8 mouse cellular contexts compared by ENCODE assay signal in the genomic region with DNA sequence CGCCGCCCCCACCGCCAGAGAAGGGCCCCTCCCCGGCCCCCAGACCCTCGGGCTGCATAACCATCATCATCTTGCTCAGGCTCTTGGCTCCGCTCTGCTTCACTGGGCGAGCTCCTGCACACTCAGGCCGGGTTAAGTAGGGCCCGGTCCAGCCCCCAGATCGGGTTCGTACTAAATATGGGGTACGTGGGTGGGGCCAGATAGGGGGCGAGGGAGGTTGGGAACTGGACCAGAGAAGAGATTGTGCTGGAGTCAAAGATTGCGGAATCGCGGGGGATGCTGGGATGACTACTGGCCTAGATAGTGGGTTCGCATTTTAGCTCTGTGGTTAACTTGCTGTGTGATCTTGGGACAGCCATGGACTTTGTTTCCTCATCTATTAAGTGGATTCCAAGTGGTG. TPM values are rescaled to one million over a fixed set of nuclear protein-coding genes. Genes with fewer than 3 reads are reported as not detected.
DNase-seq lines count a peak whose midpoint lies in the region; ATAC-seq and TF ChIP-seq lines count a peak whose summit lies in the region.

A gene (minus strand): TSS at position 125 of the 400 bp plus-strand sequence.

- peak within 1 kb of the TSS; percentile 100 for H3K4me3 ChIP-seq in intestine, embryonic 16.5 days (ENCODE audit: low read length)
- peak within 1 kb of the TSS; percentile 81 for H3K4me3 ChIP-seq in lung, adult 2 months (replicated peaks; ENCODE audit: extremely low read depth, low read depth, low read length)

- H3K27ac ChIP-seq in intestine, embryonic 16.5 days (ENCODE audit: low read length) = peak within 1 kb of the TSS; percentile 35

- H3K9me3 ChIP-seq in intestine, embryonic 16.5 days (ENCODE audit: control insufficient read depth, low read length) = no peaks in the 10 kb centered on the region

- TF ChIP-seq CTCF in lung, adult 2 months (IDR thresholded peaks at IDR 0.05; ENCODE audit: insufficient read depth, low read length) = no peak

- no peak for TF ChIP-seq POLR2A in lung, adult 2 months (IDR thresholded peaks at IDR 0.05; ENCODE audit: borderline replicate concordance, extremely low read depth, low read depth, low read length)

- H3K36me3 ChIP-seq in intestine, embryonic 16.5 days (ENCODE audit: control insufficient read depth, insufficient read depth, low read length) = no peaks in the 10 kb centered on the region

- peaks cover 8% of the 10 kb centered on the region for H3K4me1 ChIP-seq in intestine, embryonic 16.5 days (ENCODE audit: control insufficient read depth, insufficient read depth, low read length)
- H3K4me1 ChIP-seq in lung, adult 2 months (ENCODE audit: control insufficient read depth, insufficient read depth, low read length) = peaks cover 5% of the 10 kb centered on the region; the same call in 1 of the 2 replicates

- H3K4me2 ChIP-seq in intestine, embryonic 16.5 days (ENCODE audit: low read depth, low read length) = peak within 1 kb of the TSS; percentile 92

- peak; percentile 8 to 59 for DNase-seq in urinary bladder, adult 18-20 months (ENCODE audit: low spot score in 2 of 2)
- DNase-seq in urinary bladder, postnatal 10 days (ENCODE audit: low spot score) = no peak
- peak in 1 of 2 experiments; percentile 41 for DNase-seq in gastrocnemius, postnatal 4 days (ENCODE audit: low spot score in 2 of 2)
- peak; percentile 8 for DNase-seq in lung, adult 2 months
- peak; percentile 93 for DNase-seq in skeletal muscle tissue, adult 2 months (ENCODE audit: low read depth, low spot score)
- no peak for DNase-seq in retina, postnatal 1 day
- DNase-seq in adrenal gland, postnatal 36 days = no peak

- peak; percentile 29 for ATAC-seq in intestine, embryonic 16.5 days

- peak within 1 kb of the TSS; percentile 91 for H3K9ac ChIP-seq in intestine, embryonic 16.5 days (ENCODE audit: low read depth, low read length)

- peaks cover 2% of the 10 kb centered on the region; the same call in 1 of the 2 replicates for H3K27me3 ChIP-seq in intestine, embryonic 16.5 days (replicated peaks; ENCODE audit: control insufficient read depth, insufficient read depth, low read length)

- WGBS in intestine, embryonic 16.5 days = 2% methylated on average over 17 of the region's 17 CpGs
- 8% methylated on average over 17 of the region's 17 CpGs for WGBS in lung, adult 2 months

RNA-seq across cellular contexts. Expression of the gene that starts here (rescaled TPM):
- total RNA-seq in gastrocnemius, postnatal 4 days (2021) = 1,000 to 10,000 TPM; 1,624 to 1,725 TPM
- polyA plus RNA-seq in intestine, embryonic 16.5 days (2015; fragmentation: Nextera tagmentation; extraction: Ambion mirVana) = 1.1 and 1.3 TPM in 2 replicates
- 0.44 and 22.2 TPM in 2 replicates for polyA plus RNA-seq in lung, adult 2 months (2012; rRNA removed)
- under 1 TPM; 0.53 to 0.66 TPM for total RNA-seq in adrenal gland, postnatal 36 days (2021)

Comparison
In these comparisons a context has a peak if more than half of its experiments do, and no peak if none do; other contexts are left out.
1. RNA of the gene that starts here (total RNA-seq): 1,624 to 1,725 TPM in gastrocnemius, postnatal 4 days; 0.53 to 0.66 TPM in adrenal gland, postnatal 36 days; every median in the first group is over 100 times any median in the second.
2. DNase-seq: peak in urinary bladder, adult 18-20 months (2 of 2), lung, adult 2 months (single experiment) and skeletal muscle tissue, adult 2 months (single experiment); none in urinary bladder, postnatal 10 days (single experiment), retina, postnatal 1 day (single experiment) and adrenal gland, postnatal 36 days (0 of 2).